9 mouse cellular contexts compared by ENCODE assay signal in genomic region chr12:69733518-69733917, GRCm38 (mm10). TPM values are rescaled to one million over a fixed set of nuclear protein-coding genes. Genes with fewer than 3 reads are reported as not detected.
DNase-seq lines count a peak whose midpoint lies in the region; ATAC-seq and TF ChIP-seq lines count a peak whose summit lies in the region.
"Had no signal": no experiment of that assay in that cellular context is flagged by ENCODE, and none has a peak within 500 bp of the region (broad histone marks: within the 10 kb centered on the region; RNA-seq: fewer than 3 reads in every experiment).

No protein-coding gene starts in this region.

- H3K27me3 ChIP-seq in hindbrain, embryonic 14.5 days (ENCODE audit: control insufficient read depth, insufficient read depth, low read length): no peaks in the 10 kb centered on the region
- H3K27me3 ChIP-seq in hindbrain, embryonic 13.5 days: no peaks in the 10 kb centered on the region
- no peaks in the 10 kb centered on the region for H3K27me3 ChIP-seq in liver, postnatal 0 days (ENCODE audit: insufficient read depth, low read length)
- H3K27me3 ChIP-seq: megakaryocyte, embryonic 14.5 days had no signal

- H3K4me1 ChIP-seq in hindbrain, embryonic 14.5 days (replicated peaks; ENCODE audit: control insufficient read depth, insufficient read depth, low read length): no peaks in the 10 kb centered on the region
- no peaks in the 10 kb centered on the region for H3K4me1 ChIP-seq in hindbrain, embryonic 13.5 days (replicated peaks)
- H3K4me1 ChIP-seq in liver, postnatal 0 days (ENCODE audit: insufficient read depth): peaks cover 4% of the 10 kb centered on the region; the same call in 1 of the 2 replicates

- no peak overlapping the region for H3K4me3 ChIP-seq in hindbrain, embryonic 14.5 days (replicated peaks; ENCODE audit: low read length)
- H3K4me3 ChIP-seq in hindbrain, embryonic 13.5 days: no peak overlapping the region
- H3K4me3 ChIP-seq in liver, postnatal 0 days (ENCODE audit: low read depth, low read length): no peak overlapping the region

- H3K36me3 ChIP-seq in hindbrain, embryonic 14.5 days (replicated peaks; ENCODE audit: control insufficient read depth, insufficient read depth): no peaks in the 10 kb centered on the region
- H3K36me3 ChIP-seq in hindbrain, embryonic 13.5 days: no peaks in the 10 kb centered on the region
- 0 out of 2 replicates have a peak, but pooled peaks cover 3% of the 10 kb centered on the region for H3K36me3 ChIP-seq in liver, postnatal 0 days (replicated peaks; ENCODE audit: insufficient read depth, low read length)

- no peak overlapping the region for H3K27ac ChIP-seq in hindbrain, embryonic 14.5 days
- H3K27ac ChIP-seq in hindbrain, embryonic 13.5 days: no peak overlapping the region
- H3K27ac ChIP-seq in liver, postnatal 0 days (ENCODE audit: low read depth): peak overlapping the region; percentile 71

- H3K4me2 ChIP-seq in hindbrain, embryonic 14.5 days (replicated peaks): no peak overlapping the region
- no peak overlapping the region for H3K4me2 ChIP-seq in hindbrain, embryonic 13.5 days
- peak overlapping the region; percentile 14; the same call in 1 of the 2 replicates for H3K4me2 ChIP-seq in liver, postnatal 0 days (ENCODE audit: low read depth, low read length)

- peak; percentile 81 for TF ChIP-seq CTCF in liver, postnatal 0 days (IDR thresholded peaks at IDR 0.05; ENCODE audit: low read depth)

- H3K9ac ChIP-seq in hindbrain, embryonic 14.5 days: no peak overlapping the region
- H3K9ac ChIP-seq in hindbrain, embryonic 13.5 days: no peak overlapping the region
- H3K9ac ChIP-seq in liver, postnatal 0 days (replicated peaks): no peak overlapping the region

- no peaks in the 10 kb centered on the region for H3K9me3 ChIP-seq in hindbrain, embryonic 14.5 days (ENCODE audit: control insufficient read depth, low read length)
- H3K9me3 ChIP-seq in hindbrain, embryonic 13.5 days: no peaks in the 10 kb centered on the region
- H3K9me3 ChIP-seq in liver, postnatal 0 days (ENCODE audit: low read length): no peaks in the 10 kb centered on the region
- H3K9me3 ChIP-seq: megakaryocyte, embryonic 14.5 days had no signal

- peak; percentile 70 for DNase-seq in hindbrain, embryonic 14.5 days (ENCODE audit: low spot score)
- peak; percentile 53 for DNase-seq in ES-CJ7 (ENCODE audit: low read depth, low spot score)
- peak; percentile 71 for DNase-seq in embryo, embryonic 10.5 days (ENCODE audit: low spot score)
- DNase-seq in liver, postnatal 0 days: no peak
- no peak for DNase-seq in layer of hippocampus, postnatal 36 days
- DNase-seq in right cerebral cortex, postnatal 25 days: no peak

- ATAC-seq in hindbrain, embryonic 14.5 days (ENCODE audit: low FRiP score): no peak
- ATAC-seq in hindbrain, embryonic 13.5 days (ENCODE audit: low FRiP score): no peak
- ATAC-seq in liver, postnatal 0 days: peak; percentile 83
- ATAC-seq in cerebellum, adult (ENCODE audit: insufficient number of reproducible peaks, low FRiP score, low TSS enrichment): no peak

- no peak for TF ChIP-seq EP300 in liver, postnatal 0 days (IDR thresholded peaks at IDR 0.05; ENCODE audit: low read depth)

- WGBS in hindbrain, embryonic 14.5 days: 16% methylated on average over 2 of the region's 2 CpGs
- WGBS in hindbrain, embryonic 13.5 days: 22% methylated on average over 2 of the region's 2 CpGs
- WGBS in liver, postnatal 0 days (ENCODE audit: insufficient replicate concordance): under 1% methylated on average over 2 of the region's 2 CpGs

RNA-seq across cellular contexts. Expression of gene Atp5s, which starts 8.8 kb away (rescaled TPM):
- 38.9 and 39.1 TPM in 2 replicates for polyA plus RNA-seq in hindbrain, embryonic 14.5 days (2014; fragmentation: Nextera tagmentation; extraction: Ambion mirVana)
- polyA plus RNA-seq in hindbrain, embryonic 13.5 days (2015; fragmentation: Nextera tagmentation; extraction: Ambion mirVana): 26.1 and 30.0 TPM in 2 replicates
- 18.3 and 20.3 TPM in 2 replicates for polyA plus RNA-seq in liver, postnatal 0 days (2015; fragmentation: Nextera tagmentation; extraction: Ambion mirVana)
- total RNA-seq in layer of hippocampus, postnatal 36 days (2021): 10 to 100 TPM; 34.4 to 40.8 TPM

RNA-seq across cellular contexts. Expression of gene L2hgdh, which starts 8.8 kb away (rescaled TPM):
- polyA plus RNA-seq in hindbrain, embryonic 14.5 days (2014; fragmentation: Nextera tagmentation; extraction: Ambion mirVana): 11.1 and 13.6 TPM in 2 replicates
- 11.5 and 11.6 TPM in 2 replicates for polyA plus RNA-seq in hindbrain, embryonic 13.5 days (2015; fragmentation: Nextera tagmentation; extraction: Ambion mirVana)
- polyA plus RNA-seq in liver, postnatal 0 days (2015; fragmentation: Nextera tagmentation; extraction: Ambion mirVana): 10.4 and 10.5 TPM in 2 replicates
- 10 to 100 TPM; 19.8 to 20.0 TPM for total RNA-seq in layer of hippocampus, postnatal 36 days (2021)

RNA-seq across cellular contexts. Expression of gene Sos2, which starts 51.9 kb away (rescaled TPM):
- 14.5 and 15.6 TPM in 2 replicates for polyA plus RNA-seq in hindbrain, embryonic 14.5 days (2014; fragmentation: Nextera tagmentation; extraction: Ambion mirVana)
- 12.6 and 13.0 TPM in 2 replicates for polyA plus RNA-seq in hindbrain, embryonic 13.5 days (2015; fragmentation: Nextera tagmentation; extraction: Ambion mirVana)
- polyA plus RNA-seq in liver, postnatal 0 days (2015; fragmentation: Nextera tagmentation; extraction: Ambion mirVana): 2.9 and 3.5 TPM in 2 replicates
- total RNA-seq in layer of hippocampus, postnatal 36 days (2021): 10 to 100 TPM; 33.9 to 35.4 TPM

RNA-seq across cellular contexts. Expression of gene Cdkl1, which starts 57.5 kb away (rescaled TPM):
- 10.6 TPM in 2 replicates for polyA plus RNA-seq in hindbrain, embryonic 14.5 days (2014; fragmentation: Nextera tagmentation; extraction: Ambion mirVana)
- polyA plus RNA-seq in hindbrain, embryonic 13.5 days (2015; fragmentation: Nextera tagmentation; extraction: Ambion mirVana): 4.2 and 4.6 TPM in 2 replicates
- polyA plus RNA-seq in liver, postnatal 0 days (2015; fragmentation: Nextera tagmentation; extraction: Ambion mirVana): 1.8 and 2.2 TPM in 2 replicates
- total RNA-seq in layer of hippocampus, postnatal 36 days (2021): 10 to 100 TPM; 19.9 to 20.3 TPM

Comparison
In these comparisons a context has a peak if more than half of its experiments do, and no peak if none do; other contexts are left out.
1. DNase-seq: peak in hindbrain, embryonic 14.5 days (single experiment), ES-CJ7 (single experiment) and embryo, embryonic 10.5 days (single experiment); none in liver, postnatal 0 days (single experiment), layer of hippocampus, postnatal 36 days (0 of 2) and right cerebral cortex, postnatal 25 days (single experiment).